Mouse (Mus musculus): ENCODE results near the gene Lcn4.

Lcn4 gene

DNA sequence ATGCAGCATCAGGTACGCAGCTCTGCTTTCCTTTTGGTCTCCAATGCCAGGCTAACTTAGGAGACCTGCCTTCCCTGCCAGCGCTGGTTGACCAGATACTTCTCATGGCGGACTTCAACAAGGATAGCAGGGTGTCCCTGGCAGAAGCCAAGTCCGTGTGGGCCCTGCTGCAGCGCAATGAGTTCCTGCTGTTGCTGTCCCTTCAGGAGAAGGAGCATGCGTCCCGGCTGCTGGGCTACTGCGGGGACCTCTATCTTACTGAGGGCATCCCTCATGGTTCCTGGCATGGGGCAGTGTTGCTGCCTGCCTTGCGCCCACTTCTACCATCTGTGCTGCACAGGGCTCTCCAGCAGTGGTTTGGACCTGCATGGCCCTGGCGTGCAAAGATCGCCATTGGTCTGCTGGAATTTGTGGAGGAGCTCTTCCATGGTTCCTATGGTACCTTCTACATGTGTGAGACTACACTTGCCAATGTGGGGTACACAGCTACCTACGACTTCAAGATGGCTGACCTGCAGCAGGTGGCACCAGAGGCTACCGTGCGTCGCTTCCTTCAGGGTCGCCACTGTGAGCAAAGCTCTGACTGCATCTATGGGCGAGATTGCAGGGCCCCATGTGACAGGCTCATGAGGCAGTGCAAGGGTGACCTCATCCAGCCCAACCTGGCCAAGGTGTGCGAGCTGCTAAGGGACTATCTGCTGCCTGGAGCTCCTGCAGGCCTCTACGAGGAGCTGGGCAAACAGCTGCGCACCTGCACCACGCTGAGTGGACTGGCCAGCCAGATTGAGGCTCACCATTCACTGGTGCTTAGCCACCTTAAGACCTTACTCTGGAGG lies 35.4 kb downstream of the Lcn4 start:
- CTCF ChIA-PET, result interaction anchor here (1.0 to 1.3 kb wide), 2 partner anchors 11 to 23 kb away, joined by 4 to 13 read pairs; no protein-coding TSS in a partner anchor

DNA sequence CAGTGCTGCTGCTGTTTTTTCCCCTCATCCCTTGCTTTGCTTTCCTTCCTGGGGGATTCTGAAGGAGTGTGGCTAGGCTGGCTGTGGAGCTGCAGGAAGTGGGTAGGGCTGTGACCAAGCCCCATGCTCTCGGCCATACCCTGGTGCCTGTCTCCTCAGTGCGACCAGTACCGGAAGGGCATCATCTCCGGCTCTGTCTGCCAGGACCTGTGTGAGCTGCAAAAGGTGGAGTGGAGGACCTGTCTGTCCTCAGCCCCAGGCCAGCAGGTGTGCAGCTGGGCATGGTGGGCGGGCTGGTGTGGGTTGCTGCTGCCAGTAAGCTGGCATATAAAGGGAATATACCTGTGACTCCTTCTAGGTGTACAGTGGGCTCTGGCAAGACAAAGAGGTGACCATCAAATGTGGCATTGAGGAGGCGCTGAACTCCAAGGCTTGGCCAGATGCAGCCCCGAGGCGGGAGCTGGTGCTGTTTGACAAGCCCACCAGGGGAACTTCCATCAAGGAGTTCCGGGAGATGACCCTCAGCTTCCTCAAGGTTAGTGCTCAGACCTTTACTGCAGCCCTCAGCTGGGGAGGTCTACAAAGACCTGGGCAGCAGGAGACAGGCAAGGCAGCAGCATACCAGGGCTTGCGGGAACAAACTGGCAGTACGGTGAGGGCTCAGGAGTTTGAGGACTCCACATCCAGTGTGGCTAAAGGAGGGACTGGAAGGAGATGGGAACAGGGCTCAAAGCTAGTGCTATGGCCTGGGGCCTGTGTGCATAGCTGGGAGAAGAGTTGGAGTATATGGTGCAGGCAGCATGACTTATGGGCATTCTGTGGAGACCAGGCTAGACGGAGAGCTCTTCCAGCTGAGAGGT lies 36.2 kb downstream of the Lcn4 start:
- CTCF ChIA-PET, result interaction anchor here (0.5 to 1.3 kb wide), 2 partner anchors 12 to 1342 kb away, joined by 3 to 13 read pairs; no protein-coding TSS in a partner anchor

DNA sequence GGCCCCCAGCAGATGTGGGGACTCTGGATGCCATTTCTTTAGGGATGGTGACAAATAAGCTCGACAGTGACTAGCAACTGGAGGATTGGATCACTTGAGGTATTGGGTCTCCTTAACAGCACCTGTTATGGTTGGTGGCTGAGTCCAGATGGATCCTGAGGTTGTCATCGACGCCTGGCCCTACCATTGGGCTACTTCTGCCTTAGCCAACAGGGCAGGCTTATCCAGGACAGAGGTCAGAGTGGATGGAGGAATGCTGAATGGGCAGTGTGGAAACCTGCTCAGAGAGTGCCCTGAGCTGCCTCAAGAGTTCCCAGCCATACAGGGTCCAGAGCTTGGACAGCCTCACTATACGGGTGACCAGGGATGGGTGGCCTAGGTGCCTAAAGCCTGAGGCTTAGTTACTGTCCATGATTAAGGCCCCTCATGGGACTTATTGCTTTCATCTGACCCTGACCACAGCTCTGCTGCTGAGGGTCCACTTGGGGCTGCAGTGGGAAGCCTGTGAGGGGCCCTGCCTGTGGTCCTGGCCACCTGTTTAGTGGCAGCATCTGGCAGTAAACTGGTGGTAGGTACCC lies 37.0 kb downstream of the Lcn4 start:
- CTCF ChIA-PET, result interaction anchor here (0.5 kb wide), 1 partner anchor 1341 kb away, joined by 3 read pairs; no protein-coding TSS in a partner anchor

DNA sequence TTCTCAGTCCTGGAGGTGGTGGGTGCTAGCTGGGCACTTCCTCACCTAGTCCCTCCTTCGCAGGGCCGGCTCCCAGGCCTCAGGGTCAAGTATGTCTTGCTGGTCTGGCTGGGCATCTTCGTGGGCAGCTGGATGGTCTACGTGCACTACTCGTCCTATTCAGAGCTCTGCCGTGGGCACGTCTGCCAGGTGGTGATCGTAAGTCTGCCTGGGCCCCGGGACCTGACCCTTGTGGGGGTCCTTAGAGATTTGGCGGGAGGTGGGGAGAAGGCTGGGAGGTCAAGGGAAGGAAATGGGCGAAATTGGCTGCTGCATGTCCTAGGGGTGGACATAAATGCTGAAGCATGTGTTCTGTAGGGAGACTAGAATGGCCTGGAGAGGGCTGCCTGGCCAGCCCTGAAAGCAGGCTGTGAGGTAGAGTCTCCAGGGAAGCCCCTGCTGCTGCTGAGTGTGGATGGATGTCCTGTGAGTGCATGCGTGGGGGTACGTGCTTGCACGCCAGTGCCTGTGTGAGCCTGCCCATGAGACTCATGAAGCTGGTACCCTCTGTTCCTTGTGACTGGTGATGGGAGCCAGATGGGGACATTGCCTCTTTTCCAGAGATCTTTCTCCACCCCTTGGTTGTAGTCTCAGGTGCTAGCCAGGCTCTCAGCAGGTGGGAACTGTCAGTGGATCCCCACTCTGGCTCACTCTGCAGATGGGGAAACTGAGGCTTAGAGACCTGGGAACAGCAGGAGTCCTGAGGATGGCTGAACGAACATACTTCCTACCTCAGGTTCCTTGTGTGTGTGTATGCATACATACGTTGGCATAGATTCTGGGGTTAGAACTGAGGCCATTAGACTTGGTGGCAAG lies 38.3 kb downstream of the Lcn4 start:
- CTCF ChIA-PET, result no interaction called here

DNA sequence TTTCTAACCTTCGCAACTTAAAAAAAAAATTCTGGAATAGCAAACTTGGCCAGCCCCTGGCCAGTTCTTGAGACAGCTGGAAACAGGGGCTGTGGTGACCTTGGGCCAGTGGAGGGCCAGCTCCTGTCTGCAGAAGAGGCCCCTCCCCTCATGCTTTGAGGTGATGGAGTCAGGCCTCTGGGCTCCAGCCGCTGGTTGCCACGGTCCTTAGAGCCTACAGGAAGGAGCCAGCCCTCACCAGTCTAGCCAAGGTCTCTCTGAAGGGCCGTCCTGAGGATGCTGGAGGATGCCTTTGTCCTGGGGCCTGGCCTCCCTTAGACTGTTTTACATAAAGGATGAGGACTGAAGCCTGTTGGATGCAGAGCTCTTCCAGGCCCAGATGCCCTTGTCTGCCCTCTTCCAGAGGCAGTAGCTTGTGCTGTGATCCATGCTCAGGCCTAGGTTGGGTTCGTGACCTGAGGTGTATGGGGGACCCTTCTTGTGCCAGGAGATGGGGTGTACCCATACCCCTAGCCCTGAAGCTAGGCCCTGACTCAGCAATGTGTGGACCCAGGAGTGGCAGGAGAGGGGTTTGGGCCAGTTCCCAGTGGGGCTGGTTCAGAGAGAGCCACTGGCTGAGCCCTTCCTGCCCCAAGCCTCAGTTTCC lies 42.2 kb downstream of the Lcn4 start:
- CTCF ChIA-PET, result interaction anchor here (0.5 kb wide), 1 partner anchor 303 kb away, joined by 3 read pairs; no protein-coding TSS in a partner anchor

DNA sequence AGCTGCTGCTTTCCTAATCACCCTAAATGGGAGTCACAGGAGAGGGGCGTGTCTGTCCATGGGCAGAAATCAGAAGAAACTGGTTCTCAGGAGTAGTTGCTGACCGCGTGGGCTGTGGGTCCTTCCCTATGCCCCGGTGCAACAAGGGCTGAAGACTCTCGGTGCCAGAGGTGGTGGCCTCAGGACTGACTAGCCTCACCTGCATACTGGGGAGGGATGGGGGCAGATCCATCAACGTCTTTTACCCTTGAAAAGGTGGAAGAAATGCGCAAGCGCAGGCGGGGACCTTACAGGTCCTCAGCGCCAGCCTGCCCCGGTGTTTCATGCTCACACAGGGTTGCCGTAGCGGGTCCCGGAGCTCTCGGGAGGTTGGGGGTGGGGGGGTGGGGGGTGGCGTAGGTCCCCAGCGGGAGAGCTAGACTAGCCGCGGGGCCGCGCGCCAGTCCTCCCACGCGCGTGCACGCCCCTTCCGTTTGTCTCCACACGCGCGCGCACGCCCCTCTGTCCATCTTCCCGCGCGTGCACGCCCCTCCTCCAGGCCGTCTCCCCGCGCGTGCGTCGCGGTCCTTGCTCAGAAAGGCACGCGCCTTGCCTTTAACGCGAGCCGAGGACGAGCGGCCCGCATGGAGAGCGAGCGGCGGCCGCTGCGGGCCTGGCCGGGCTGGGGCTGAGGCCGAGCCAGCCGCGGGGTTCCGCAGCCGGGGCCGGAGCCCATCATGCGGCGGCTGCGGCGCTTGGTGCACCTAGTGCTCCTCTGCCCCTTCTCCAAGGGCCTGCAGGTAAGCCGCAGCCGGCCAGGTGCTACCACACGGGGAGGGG lies 43.0 kb downstream of the Lcn4 start, which contains the start of gene Fam69b:
Gene Fam69b (plus strand): TSS at position 537 of the 819 bp plus-strand sequence.
- CTCF ChIA-PET, result no interaction called here

DNA sequence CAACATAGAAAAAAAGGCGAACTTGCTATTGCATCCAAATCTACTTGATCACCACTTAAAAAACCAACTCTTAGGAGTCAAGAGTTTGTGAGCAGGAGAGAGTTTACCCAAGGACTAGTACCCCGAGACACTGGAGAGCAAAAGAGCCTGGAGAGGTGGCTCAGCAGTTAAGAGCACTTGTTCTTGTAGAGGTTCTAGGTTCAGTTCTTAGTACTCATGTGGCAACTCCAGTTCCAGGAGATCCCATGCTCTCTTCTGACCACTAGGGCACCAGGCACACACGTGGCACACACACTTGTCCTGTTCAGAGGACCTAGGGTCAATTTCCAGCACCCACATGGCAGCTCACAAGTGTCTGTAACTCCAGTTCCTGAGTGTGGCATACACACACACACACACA lies 45.0 kb downstream of the Lcn4 start:
- CTCF ChIA-PET, result interaction anchor here (0.6 kb wide), 1 partner anchor 98 kb away, joined by 4 read pairs; no protein-coding TSS in a partner anchor

DNA sequence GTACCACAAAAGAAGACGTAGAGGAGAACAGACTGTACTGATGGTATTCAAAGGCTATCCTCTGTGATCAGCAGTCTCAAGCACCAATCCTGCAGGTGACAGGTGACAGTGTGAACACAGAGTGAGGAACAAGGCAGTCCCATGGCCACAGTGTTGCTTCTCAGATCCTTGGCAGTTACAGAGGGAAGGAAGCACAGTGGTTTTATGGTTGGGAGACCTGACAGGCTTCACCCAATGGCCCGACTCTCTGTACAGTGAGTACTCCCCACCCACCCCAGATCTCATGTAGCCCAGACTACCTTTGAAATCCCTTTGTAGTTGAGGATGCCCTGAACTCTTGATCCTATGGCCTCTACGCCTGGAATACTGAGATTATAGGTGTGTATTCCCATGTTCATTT lies 45.7 kb downstream of the Lcn4 start:
- CTCF ChIA-PET, result no interaction called here

DNA sequence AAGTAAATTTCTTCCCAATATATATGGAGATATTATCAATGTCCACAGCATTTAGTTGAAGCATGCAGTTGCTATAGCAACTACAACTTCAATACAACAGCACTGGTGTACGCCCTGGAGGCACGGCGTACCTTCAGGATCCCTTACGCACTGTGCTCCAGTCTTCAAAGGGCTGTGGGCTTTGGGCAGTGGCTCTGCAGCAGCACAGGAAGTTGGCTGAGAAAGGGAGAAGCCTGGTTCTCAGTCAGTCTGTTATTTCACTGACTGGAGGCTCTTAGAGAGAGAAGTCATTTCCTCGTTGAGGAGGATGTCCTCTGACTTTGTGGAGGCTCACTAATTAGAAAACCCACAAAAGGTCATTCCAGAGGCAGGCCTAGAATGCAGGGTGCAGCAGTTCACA lies 48.1 kb downstream of the Lcn4 start:
- CTCF ChIA-PET, result no interaction called here

DNA sequence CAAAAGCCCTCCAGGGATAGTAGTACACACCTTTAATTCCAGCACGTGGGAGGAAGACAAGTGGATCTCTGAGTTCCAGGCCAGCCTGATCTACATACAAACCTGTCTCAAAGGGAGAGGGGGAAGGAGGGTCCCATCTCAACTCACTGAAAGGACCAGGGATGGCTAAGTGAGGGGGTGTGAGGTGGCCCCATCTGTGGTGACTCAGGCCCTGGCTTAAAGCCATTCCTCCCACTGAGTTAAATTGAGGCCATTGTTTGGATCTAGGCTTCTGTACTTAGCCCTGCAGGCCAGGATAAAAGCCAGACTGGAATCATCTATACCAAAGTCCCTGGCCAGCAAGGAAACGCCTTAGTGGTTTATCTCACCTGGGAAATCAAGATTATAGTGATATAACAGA lies 49.8 kb downstream of the Lcn4 start:
- CTCF ChIA-PET, result no interaction called here

DNA sequence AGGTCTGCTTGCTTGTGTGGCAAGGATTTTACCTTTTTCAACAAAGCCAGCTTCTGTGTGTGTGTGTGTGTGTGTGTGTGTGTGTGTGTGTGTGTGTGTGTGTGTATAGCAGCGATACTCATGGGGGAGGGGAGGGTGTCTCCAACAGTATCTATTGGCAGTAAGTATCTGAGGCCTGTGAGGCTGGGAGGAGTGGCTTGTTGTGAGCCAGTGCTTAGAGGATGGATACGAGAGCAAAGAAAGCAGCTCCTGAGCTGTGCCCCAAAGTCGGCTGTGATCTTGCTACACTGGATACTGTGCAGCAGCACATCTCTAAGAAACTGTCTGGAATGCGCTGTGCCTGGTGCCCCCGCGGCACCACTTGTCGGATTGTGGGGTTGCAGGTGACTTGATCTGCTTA lies 53.2 kb downstream of the Lcn4 start:
- CTCF ChIA-PET, result no interaction called here

Measured in spleen, embryonic (tissue).